Mouse (Mus musculus) urinary bladder, postnatal 36 days (tissue): Measurements from ENCODE around the gene F11.

ENCODE experiments used
- DNase-seq, 2 experiments: peaks; one replicate each; pipeline ENCODE4 v3.0.0; 2022; ENCODE audit warnings: low spot score in 2 of 2, mixed read lengths in 1 of 2

F11 gene

GRCm38 (mm10) chr8:45261920-45262319 lies at the start of gene F11:
TSS of gene F11 (minus strand) at chr8:45262031.
- DNase-seq = no peak

- DNase-seq = no peak
Measured at GRCm38 (mm10) chr8:45310967-45311366, 49.1 kb upstream of the F11 start.

- no peak for DNase-seq
Measured at GRCm38 (mm10) chr8:45308366-45308765, 46.5 kb upstream of the F11 start, which contains the start of gene Gm45753. TSS of gene Gm45753 (minus strand) at chr8:45308466.

GRCm38 (mm10) chr8:45305479-45305878 lies 43.6 kb upstream of the F11 start:
- DNase-seq = no peak

- no peak for DNase-seq
Measured at GRCm38 (mm10) chr8:45304354-45304753, 42.5 kb upstream of the F11 start.

GRCm38 (mm10) chr8:45302390-45302789 lies 40.6 kb upstream of the F11 start:
- DNase-seq = no peak

- DNase-seq = no peak
Measured at GRCm38 (mm10) chr8:45295276-45295675, 33.4 kb upstream of the F11 start.

GRCm38 (mm10) chr8:45294687-45295086 lies 32.9 kb upstream of the F11 start, which contains the start of gene Klkb1:
TSS of gene Klkb1 (minus strand) at chr8:45294859.
- DNase-seq = no peak

GRCm38 (mm10) chr8:45291790-45292189 lies 30.0 kb upstream of the F11 start:
- no peak for DNase-seq

GRCm38 (mm10) chr8:45281630-45282029 lies 19.8 kb upstream of the F11 start:
- DNase-seq = no peak

- DNase-seq = no peak
Measured at GRCm38 (mm10) chr8:45277453-45277852, 15.6 kb upstream of the F11 start.

- no peak for DNase-seq
Measured at GRCm38 (mm10) chr8:45274317-45274716, 12.5 kb upstream of the F11 start.

GRCm38 (mm10) chr8:45269056-45269455 lies 7.2 kb upstream of the F11 start:
- no peak for DNase-seq

- DNase-seq = no peak
Measured at GRCm38 (mm10) chr8:45268485-45268884, 6.7 kb upstream of the F11 start.

- peak in 1 of 2 experiments; percentile 11 for DNase-seq
Measured at GRCm38 (mm10) chr8:45267611-45268391, 6.0 kb upstream of the F11 start.

- no peak for DNase-seq
Measured at GRCm38 (mm10) chr8:45266993-45267392, 5.2 kb upstream of the F11 start.

- no peak for DNase-seq
Measured at GRCm38 (mm10) chr8:45264918-45265317, 3.1 kb upstream of the F11 start.

- DNase-seq = no peak
Measured at GRCm38 (mm10) chr8:45262851-45263250, 1.0 kb upstream of the F11 start.

- no peak for DNase-seq
Measured at GRCm38 (mm10) chr8:45258421-45258820, 3.4 kb downstream of the F11 start.

- DNase-seq = no peak
Measured at GRCm38 (mm10) chr8:45255040-45255439, 6.8 kb downstream of the F11 start.

- no peak for DNase-seq
Measured at GRCm38 (mm10) chr8:45254194-45254842, 7.5 kb downstream of the F11 start.

- no peak for DNase-seq
Measured at GRCm38 (mm10) chr8:45253586-45253985, 8.2 kb downstream of the F11 start.

GRCm38 (mm10) chr8:45253111-45253510 lies 8.7 kb downstream of the F11 start:
- DNase-seq = no peak
